Mouse (Mus musculus) hindbrain, embryonic 14.5 days (tissue): ENCODE data around the gene Bag1. TPM values are rescaled to one million over a fixed set of nuclear protein-coding genes. Genes with fewer than 3 reads are reported as not detected.
A peak's percentile ranks its signal among the peaks of the same experiment; 100 is the strongest.
"Not testable (repeated sequence)": the region's sequence is repeated elsewhere in the genome, so short reads cannot be mapped to it uniquely, and the experiment has no call there.

Source experiments
- ATAC-seq: fragments of 200-750 bp; cut with Nextera tagmentation; 2 replicates; pipeline ENCODE4 v1.8.0; 2017; ENCODE audit warnings: moderate number of reproducible peaks, mild to moderate bottlenecking, moderate TSS enrichment, moderate library complexity; ENCODE audit not compliant: low FRiP score
- DNase-seq: peaks from one replicate; pipeline ENCODE4 v3.0.0-alpha.2; 2015; ENCODE audit warnings: low spot score
- H3K27ac ChIP-seq: fragments of 300-500 bp; sonication (generic); 2 replicates; pipeline ENCODE4 v1.5.1; 2014; ENCODE audit warnings: mild to moderate bottlenecking, moderate library complexity
- H3K27me3 ChIP-seq: fragments of 300-500 bp; sonication (generic); 2 replicates; pipeline ENCODE4 v1.6.1; 2014; ENCODE audit warnings: mild to moderate bottlenecking, low read length, mixed read lengths; ENCODE audit not compliant: control insufficient read depth, insufficient read depth
- H3K36me3 ChIP-seq: fragments of 300-500 bp; sonication (generic); replicated peaks from 2 replicates; pipeline ENCODE4 v1.6.1; 2014; ENCODE audit not compliant: control insufficient read depth, insufficient read depth
- H3K4me1 ChIP-seq: fragments of 300-500 bp; sonication (generic); replicated peaks from 2 replicates; pipeline ENCODE4 v1.6.1; 2014; ENCODE audit warnings: antibody characterized with exemption, low read length, mixed read lengths; ENCODE audit not compliant: control insufficient read depth, insufficient read depth
- H3K4me2 ChIP-seq: fragments of 300-500 bp; sonication (generic); replicated peaks from 2 replicates; pipeline ENCODE4 v1.6.1; 2014; ENCODE audit warnings: mild to moderate bottlenecking, moderate library complexity
- H3K4me3 ChIP-seq: fragments of 300-500 bp; sonication (generic); replicated peaks from 2 replicates; pipeline ENCODE4 v1.5.1; 2014; ENCODE audit warnings: mild to moderate bottlenecking, low read length
- H3K9ac ChIP-seq: fragments of 300-500 bp; sonication (generic); 2 replicates; pipeline ENCODE4 v1.6.1; 2014
- H3K9me3 ChIP-seq: fragments of 300-500 bp; sonication (generic); 2 replicates; pipeline ENCODE4 v1.6.1; 2016; ENCODE audit warnings: low read length; ENCODE audit not compliant: control insufficient read depth
- WGBS: fragments of 180-500 bp; shearing (Covaris S2); extraction: QIAGEN DNeasy Blood & Tissue Kit; methylation state at CpG from one replicate; pipeline ENCODE4 v1.1.7; 2014; 5-methylcytosine and 5-hydroxymethylcytosine counted together
- polyA plus RNA-seq: library from polyadenylated mRNA; unstranded; fragments of >200 nt; fragmentation: Nextera tagmentation; extraction: Ambion mirVana; gene quantifications from 2 replicates; pipeline ENCODE4 v1.2.1, GENCODE M21; 2014

The Bag1 gene
- polyA plus RNA-seq, 1 experiment from 2014 or later: 207 TPM

- DNase-seq (no peak), ATAC-seq (no peak)
- Histone ChIP-seq H3K36me3 (peaks cover 75% of the 10 kb centered on the region), H3K27me3 (no peaks in the 10 kb centered on the region), H3K27ac (no peak overlapping the region), H3K4me2 (no peak overlapping the region), H3K4me3 (no peak overlapping the region), H3K4me1 (peaks cover 16% of the 10 kb centered on the region), H3K9ac (no peak overlapping the region), H3K9me3 (no peaks in the 10 kb centered on the region)
- WGBS: 97% methylated on average over 5 of the region's 5 CpGs
Measured at GRCm38 (mm10) chr4:40943651-40944050, 4.4 kb downstream of the Bag1 start.

- Histone ChIP-seq H3K4me1 (no peaks in the 10 kb centered on the region), H3K4me2 (no peak overlapping the region), H3K4me3 (no peak overlapping the region), H3K27me3 (no peaks in the 10 kb centered on the region), H3K9me3 (no peaks in the 10 kb centered on the region), H3K36me3 (peaks cover 94% of the 10 kb centered on the region), H3K27ac (no peak overlapping the region), H3K9ac (no peak overlapping the region)
- no peak for DNase-seq
- 97% methylated on average over 5 of the region's 5 CpGs for WGBS
- ATAC-seq: no peak
Measured at GRCm38 (mm10) chr4:40938793-40939192, 9.3 kb downstream of the Bag1 start.

- Histone ChIP-seq H3K36me3 (peaks cover 83% of the 10 kb centered on the region), H3K4me3 (no peak overlapping the region), H3K27ac (no peak overlapping the region), H3K4me1 (no peaks in the 10 kb centered on the region), H3K9ac (no peak overlapping the region), H3K9me3 (no peaks in the 10 kb centered on the region), H3K27me3 (no peaks in the 10 kb centered on the region), H3K4me2 (no peak overlapping the region)
- WGBS: 74% methylated on average over 9 of the region's 9 CpGs
- ATAC-seq (peak; percentile 88), DNase-seq (peak; percentile 48)
Measured at GRCm38 (mm10) chr4:40936175-40936839, 11.8 kb downstream of the Bag1 start.

GRCm38 (mm10) chr4:40934369-40934768 lies 13.7 kb downstream of the Bag1 start:
- ATAC-seq, H3K9me3 ChIP-seq, DNase-seq, H3K9ac ChIP-seq, H3K27me3 ChIP-seq, H3K4me3 ChIP-seq, H3K4me2 ChIP-seq, H3K4me1 ChIP-seq, H3K27ac ChIP-seq: not testable (repeated sequence)
- H3K36me3 ChIP-seq: peaks cover 63% of the 10 kb centered on the region
- 94% methylated on average over 3 of the region's 3 CpGs for WGBS

GRCm38 (mm10) chr4:40933694-40934093 lies 14.4 kb downstream of the Bag1 start:
- Histone ChIP-seq H3K9ac (no peak overlapping the region), H3K27me3 (no peaks in the 10 kb centered on the region), H3K4me2 (no peak overlapping the region), H3K9me3 (no peaks in the 10 kb centered on the region), H3K4me3 (no peak overlapping the region), H3K36me3 (peaks cover 56% of the 10 kb centered on the region), H3K4me1 (no peaks in the 10 kb centered on the region), H3K27ac (no peak overlapping the region)
- ATAC-seq (no peak), DNase-seq (no peak)
- 92% methylated on average over 5 of the region's 5 CpGs for WGBS

- H3K9me3 ChIP-seq: no peaks in the 10 kb centered on the region
- no peak for ATAC-seq
- no peak for DNase-seq
- peaks cover 16% of the 10 kb centered on the region for H3K36me3 ChIP-seq
- H3K4me2 ChIP-seq: no peak overlapping the region
- WGBS: 79% methylated on average over 7 of the region's 7 CpGs
- H3K4me3 ChIP-seq: no peak overlapping the region
- no peak overlapping the region for H3K9ac ChIP-seq
- H3K27me3 ChIP-seq: no peaks in the 10 kb centered on the region
- H3K4me1 ChIP-seq: no peaks in the 10 kb centered on the region
- H3K27ac ChIP-seq: no peak overlapping the region
Measured at GRCm38 (mm10) chr4:40929046-40929445, 19.0 kb downstream of the Bag1 start.

GRCm38 (mm10) chr4:40925568-40925967 lies 22.5 kb downstream of the Bag1 start:
- H3K4me3 ChIP-seq: no peak overlapping the region
- no peak overlapping the region for H3K4me2 ChIP-seq
- H3K9me3 ChIP-seq: no peaks in the 10 kb centered on the region
- no peak for ATAC-seq
- H3K27ac ChIP-seq: no peak overlapping the region
- no peaks in the 10 kb centered on the region for H3K36me3 ChIP-seq
- H3K9ac ChIP-seq: no peak overlapping the region
- H3K4me1 ChIP-seq: no peaks in the 10 kb centered on the region
- no peak for DNase-seq
- WGBS: 30% methylated on average over 3 of the region's 3 CpGs
- no peaks in the 10 kb centered on the region for H3K27me3 ChIP-seq

- no peak for DNase-seq
- Histone ChIP-seq H3K4me2 (no peak overlapping the region), H3K4me1 (no peaks in the 10 kb centered on the region), H3K9me3 (no peaks in the 10 kb centered on the region), H3K36me3 (no peaks in the 10 kb centered on the region), H3K9ac (no peak overlapping the region), H3K27ac (no peak overlapping the region), H3K27me3 (no peaks in the 10 kb centered on the region), H3K4me3 (no peak overlapping the region)
- ATAC-seq: no peak
- 84% methylated on average over 6 of the region's 6 CpGs for WGBS
Measured at GRCm38 (mm10) chr4:40923087-40923651, 24.9 kb downstream of the Bag1 start.

GRCm38 (mm10) chr4:40921288-40921687 lies 26.8 kb downstream of the Bag1 start:
- H3K27me3 ChIP-seq: no peaks in the 10 kb centered on the region
- no peak overlapping the region for H3K4me3 ChIP-seq
- no peak overlapping the region for H3K9ac ChIP-seq
- H3K4me1 ChIP-seq: no peaks in the 10 kb centered on the region
- H3K4me2 ChIP-seq: no peak overlapping the region
- no peaks in the 10 kb centered on the region for H3K36me3 ChIP-seq
- WGBS: 83% methylated on average over 3 of the region's 3 CpGs
- ATAC-seq (no peak), DNase-seq (no peak)
- H3K9me3 ChIP-seq: no peaks in the 10 kb centered on the region
- no peak overlapping the region for H3K27ac ChIP-seq
